In the genomic region with DNA sequence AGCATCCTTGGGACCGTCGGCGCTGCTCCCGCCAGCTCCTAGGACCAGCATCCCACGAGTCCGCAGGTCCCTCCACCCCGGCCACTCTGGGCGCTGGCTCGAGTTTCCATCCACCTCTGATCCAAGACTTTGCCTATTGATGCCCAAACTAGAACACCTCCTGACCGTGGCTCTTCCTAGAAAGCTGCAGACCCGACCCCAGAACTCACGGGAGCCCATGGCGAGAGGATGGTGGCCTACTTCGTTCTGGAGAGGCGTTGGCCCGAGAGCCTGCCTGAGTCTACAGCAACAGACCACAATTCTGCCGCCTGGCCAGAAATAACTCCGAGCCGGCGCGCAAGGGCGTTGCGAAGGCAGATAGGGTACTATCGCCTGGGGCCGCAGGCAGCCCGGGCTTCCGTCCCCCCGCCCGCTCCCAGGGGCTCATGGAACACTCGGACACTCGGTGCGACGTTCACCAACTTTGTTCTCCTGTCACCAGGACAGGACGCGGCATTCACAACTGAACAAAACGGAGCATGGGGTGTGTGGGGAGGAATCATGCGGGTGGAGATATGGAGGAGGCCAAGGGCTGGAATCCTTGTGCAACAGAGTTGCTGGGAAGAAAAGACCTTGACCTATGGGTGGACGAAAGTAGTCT, we compare ENCODE assay signal across 8 mouse cellular contexts. TPM values are rescaled to one million over a fixed set of nuclear protein-coding genes. Genes with fewer than 3 reads are reported as not detected.
DNase-seq lines count a peak whose midpoint lies in the region; ATAC-seq and TF ChIP-seq lines count a peak whose summit lies in the region.

No protein-coding gene starts in this region.

- WGBS in hindbrain, embryonic 12.5 days: 3% methylated on average over 38 of the region's 38 CpGs
- WGBS in liver, postnatal 0 days (ENCODE audit: insufficient replicate concordance): 3% methylated on average over 38 of the region's 38 CpGs

- H3K9me3 ChIP-seq in hindbrain, embryonic 12.5 days (replicated peaks): no peaks in the 10 kb centered on the region
- no peaks in the 10 kb centered on the region for H3K9me3 ChIP-seq in liver, postnatal 0 days (ENCODE audit: low read length)

- peak; percentile 40 for ATAC-seq in common myeloid progenitor, adult 5-6 weeks (replicated peaks; ENCODE audit: low read depth, poor library complexity, severe bottlenecking)
- no peak for ATAC-seq in hindbrain, embryonic 12.5 days (ENCODE audit: low FRiP score)
- no peak for ATAC-seq in liver, postnatal 0 days

- no peak for TF ChIP-seq CTCF in liver, postnatal 0 days (IDR thresholded peaks at IDR 0.05; ENCODE audit: low read depth)

- peak overlapping the region; percentile 47; the same call in 1 of the 2 replicates for H3K9ac ChIP-seq in hindbrain, embryonic 12.5 days
- no peak overlapping the region for H3K9ac ChIP-seq in liver, postnatal 0 days (replicated peaks)

- no peak overlapping the region for H3K27ac ChIP-seq in hindbrain, embryonic 12.5 days
- no peak overlapping the region for H3K27ac ChIP-seq in liver, postnatal 0 days (ENCODE audit: low read depth)

- no peak for TF ChIP-seq EP300 in liver, postnatal 0 days (IDR thresholded peaks at IDR 0.05; ENCODE audit: low read depth)

- intact Hi-C loops in left cerebral cortex, postnatal 25 days (cut with DNase I): loop anchor here (10.0 kb wide), 1 partner anchor 387 kb away; a partner anchor contains a TSS

- H3K4me2 ChIP-seq in hindbrain, embryonic 12.5 days (replicated peaks): peak overlapping the region; percentile 80
- peak overlapping the region; percentile 67 for H3K4me2 ChIP-seq in liver, postnatal 0 days (ENCODE audit: low read depth, low read length)

- H3K27me3 ChIP-seq in hindbrain, embryonic 12.5 days: peaks cover 97% of the 10 kb centered on the region
- H3K27me3 ChIP-seq in liver, postnatal 0 days (ENCODE audit: insufficient read depth, low read length): peaks cover 91% of the 10 kb centered on the region

- peaks cover 27% of the 10 kb centered on the region for H3K4me1 ChIP-seq in hindbrain, embryonic 12.5 days
- H3K4me1 ChIP-seq in liver, postnatal 0 days (ENCODE audit: insufficient read depth): peaks cover 13% of the 10 kb centered on the region

- DNase-seq in left cerebral cortex, postnatal 25 days (ENCODE audit: low spot score in 2 of 2): peak; percentile 63 to 65
- no peak for DNase-seq in left cerebral cortex, adult 18-20 months (ENCODE audit: low spot score in 2 of 2)
- DNase-seq in liver, postnatal 0 days: no peak
- no peak for DNase-seq in ovary, postnatal 10 days (ENCODE audit: low spot score)
- DNase-seq in spleen, adult 12 weeks (ENCODE audit: low spot score): no peak
- DNase-seq in urinary bladder, postnatal 4 days (ENCODE audit: low spot score in 2 of 2): no peak

- peak overlapping the region; percentile 42 for H3K4me3 ChIP-seq in hindbrain, embryonic 12.5 days
- peak overlapping the region; percentile 40 for H3K4me3 ChIP-seq in liver, postnatal 0 days (ENCODE audit: low read depth, low read length)

- H3K36me3 ChIP-seq in hindbrain, embryonic 12.5 days: peaks cover 36% of the 10 kb centered on the region
- no peaks in the 10 kb centered on the region; the same call in 1 of the 2 replicates for H3K36me3 ChIP-seq in liver, postnatal 0 days (replicated peaks; ENCODE audit: insufficient read depth, low read length)

RNA-seq across cellular contexts. Expression of a gene that starts 0.7 kb away (rescaled TPM):
- 1 to 10 TPM; 1.4 to 2.6 TPM for total RNA-seq in left cerebral cortex, postnatal 25 days (2021)
- total RNA-seq in left cerebral cortex, adult 18-20 months (2021): 1 to 10 TPM; 1.1 to 1.3 TPM
- 7.3 and 12.1 TPM in 2 replicates for total RNA-seq in common myeloid progenitor, adult 5-6 weeks (2017)
- polyA plus RNA-seq in hindbrain, embryonic 12.5 days (2016; fragmentation: Nextera tagmentation; extraction: Ambion mirVana): 10.1 and 11.1 TPM in 2 replicates
- polyA plus RNA-seq in liver, postnatal 0 days (2015; fragmentation: Nextera tagmentation; extraction: Ambion mirVana): 55.8 and 56.5 TPM in 2 replicates

RNA-seq across cellular contexts. Expression of a gene that starts 4.7 kb away (rescaled TPM):
- 100 to 1,000 TPM; 258 to 268 TPM for total RNA-seq in left cerebral cortex, postnatal 25 days (2021)
- total RNA-seq in left cerebral cortex, adult 18-20 months (2021): 100 to 1,000 TPM; 231 to 252 TPM
- 1.8 TPM in 1 of 2 replicates, not detected in the other for total RNA-seq in common myeloid progenitor, adult 5-6 weeks (2017)
- polyA plus RNA-seq in hindbrain, embryonic 12.5 days (2016; fragmentation: Nextera tagmentation; extraction: Ambion mirVana): 12.6 and 13.5 TPM in 2 replicates
- 0.32 TPM in 1 of 2 replicates, not detected in the other for polyA plus RNA-seq in liver, postnatal 0 days (2015; fragmentation: Nextera tagmentation; extraction: Ambion mirVana)

RNA-seq across cellular contexts. Expression of a gene that starts 8.3 kb away (rescaled TPM):
- total RNA-seq in left cerebral cortex, postnatal 25 days (2021): 100 to 1,000 TPM; 961 to 977 TPM
- total RNA-seq in left cerebral cortex, adult 18-20 months (2021): 100 to 1,000 TPM; 824 to 876 TPM
- 0.37 TPM in 1 of 2 replicates, not detected in the other for total RNA-seq in common myeloid progenitor, adult 5-6 weeks (2017)
- 98.7 and 105 TPM in 2 replicates for polyA plus RNA-seq in hindbrain, embryonic 12.5 days (2016; fragmentation: Nextera tagmentation; extraction: Ambion mirVana)
- polyA plus RNA-seq in liver, postnatal 0 days (2015; fragmentation: Nextera tagmentation; extraction: Ambion mirVana): 3.0 and 3.2 TPM in 2 replicates

RNA-seq across cellular contexts. Expression of a gene that starts 31.0 kb away (rescaled TPM):
- total RNA-seq in left cerebral cortex, postnatal 25 days (2021): 1 to 10 TPM in 1 of 2 experiments, under 1 TPM in 1; 0.96 to 1.5 TPM
- total RNA-seq in left cerebral cortex, adult 18-20 months (2021): 1 to 10 TPM; 1.3 TPM
- not detected in 2 replicates for total RNA-seq in common myeloid progenitor, adult 5-6 weeks (2017)
- polyA plus RNA-seq in hindbrain, embryonic 12.5 days (2016; fragmentation: Nextera tagmentation; extraction: Ambion mirVana): 15.4 and 15.5 TPM in 2 replicates
- 0.40 TPM in 1 of 2 replicates, not detected in the other for polyA plus RNA-seq in liver, postnatal 0 days (2015; fragmentation: Nextera tagmentation; extraction: Ambion mirVana)

Comparison
In these comparisons a context has a peak if more than half of its experiments do, and no peak if none do; other contexts are left out.
1. DNase-seq: peak in left cerebral cortex, postnatal 25 days (2 of 2); none in left cerebral cortex, adult 18-20 months (0 of 2), liver, postnatal 0 days (single experiment), ovary, postnatal 10 days (single experiment), spleen, adult 12 weeks (single experiment) and urinary bladder, postnatal 4 days (0 of 2).
2. RNA of a gene that starts 4.7 kb away (total RNA-seq): 258 to 268 TPM in left cerebral cortex, postnatal 25 days and 231 to 252 TPM in left cerebral cortex, adult 18-20 months; 1.8 TPM in common myeloid progenitor, adult 5-6 weeks; every median in the first group is over 10 times any median in the second.
3. RNA of a gene that starts 8.3 kb away (total RNA-seq): 961 to 977 TPM in left cerebral cortex, postnatal 25 days and 824 to 876 TPM in left cerebral cortex, adult 18-20 months; 0.37 TPM in common myeloid progenitor, adult 5-6 weeks; every median in the first group is over 100 times any median in the second.